Mouse (Mus musculus) cerebellum, postnatal 25 days (tissue): ENCODE measurements at regions not wholly inside any gene's neighbourhood (a gene's known extent, or its start where the extent isn't known, plus 50 kb on each side); places are given as distances from the start of the nearest gene placed in this dataset.

Experiments
- DNase-seq, 2 experiments: peaks; one replicate each; pipeline ENCODE4 v3.0.0; 2021; ENCODE audit warnings: mixed read lengths in 2 of 2

DNA sequence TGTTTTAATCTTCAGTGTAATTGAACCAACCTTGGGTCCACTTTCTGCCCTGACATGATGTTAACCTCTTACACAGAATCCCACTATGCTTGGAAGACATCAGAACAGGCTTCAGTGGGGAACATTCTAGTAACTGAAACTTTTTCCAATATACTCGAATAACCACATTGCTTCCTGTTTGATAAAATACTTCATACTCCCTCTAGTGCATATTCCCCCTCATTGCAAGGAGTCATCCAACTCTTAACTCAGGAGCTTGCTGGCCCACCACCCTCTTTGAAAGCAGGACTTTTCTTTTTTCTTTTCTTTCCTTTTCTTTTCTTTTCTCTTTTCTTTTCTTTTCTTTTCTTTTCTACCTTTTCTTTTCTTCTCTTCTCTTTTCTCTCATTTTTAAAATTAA lies 123.6 kb upstream of the Sptlc3 start:
- no peak for DNase-seq

GRCm38 (mm10) chr2:139380285-139380684 lies 113.4 kb upstream of the Sptlc3 start:
- DNase-seq, result peak; percentile 34 to 36

DNA sequence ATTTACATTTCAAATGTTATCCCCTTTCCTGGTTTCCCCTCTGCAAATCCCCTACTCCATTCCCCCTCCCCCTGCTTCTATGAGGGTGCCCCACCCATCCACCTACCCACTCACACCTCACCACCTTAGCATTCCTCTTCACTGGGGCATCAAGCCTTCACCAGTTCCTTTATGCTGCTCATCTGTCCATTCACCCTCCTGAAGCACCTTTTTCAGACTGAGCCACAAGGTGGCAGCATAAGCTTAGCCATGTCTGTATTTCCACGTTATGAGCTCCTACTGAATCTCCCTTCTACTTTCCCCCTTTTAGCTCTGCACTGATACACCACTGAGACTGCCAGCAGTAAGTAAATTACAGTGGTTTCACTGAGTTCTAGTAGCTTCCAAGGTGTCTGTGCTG lies 112.1 kb upstream of the Sptlc3 start:
- peak; percentile 87 to 91 for DNase-seq

GRCm38 (mm10) chr2:139413559-139413958 lies 80.2 kb upstream of the Sptlc3 start:
- DNase-seq, result no peak

DNA sequence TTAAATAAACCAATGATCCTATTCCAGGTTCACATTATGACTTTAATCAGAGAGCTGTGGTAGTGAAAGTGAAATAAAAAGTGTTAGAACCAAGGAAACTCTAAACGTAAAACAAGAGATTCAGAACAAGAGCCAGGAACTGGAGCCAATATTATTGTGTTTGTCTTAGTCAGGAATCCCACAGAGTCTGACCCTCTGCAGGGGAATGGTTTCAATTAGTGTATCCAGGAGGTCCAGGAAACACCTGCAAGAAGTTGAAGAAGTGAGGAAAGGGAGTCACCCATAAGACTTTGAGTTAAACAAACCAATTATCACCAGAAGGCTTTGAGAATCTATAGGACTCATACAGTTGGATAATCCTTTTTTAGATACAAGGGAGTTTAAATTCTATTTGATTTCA lies 76.2 kb upstream of the Sptlc3 start:
- no peak for DNase-seq

GRCm38 (mm10) chr2:139422678-139423077 lies 71.0 kb upstream of the Sptlc3 start:
- peak in 1 of 2 experiments; percentile 28 for DNase-seq

DNA sequence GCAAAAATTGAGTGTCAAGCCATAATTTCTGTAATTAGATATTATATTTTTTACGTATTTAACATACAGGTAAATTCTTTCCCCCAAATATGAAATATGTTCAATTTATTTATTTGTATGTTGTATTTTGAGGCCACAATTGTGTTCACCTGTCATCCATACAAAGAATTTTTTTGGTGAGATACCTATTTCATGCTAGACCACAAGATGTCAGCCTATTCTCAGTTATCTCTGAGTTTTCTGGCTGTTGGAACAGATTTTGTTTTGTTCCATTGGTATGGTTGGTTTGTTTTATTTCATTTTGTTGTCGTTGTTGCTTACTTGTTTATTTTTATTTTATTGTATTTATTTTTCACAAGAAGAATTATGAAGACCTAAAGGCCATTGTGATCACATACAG lies 70.3 kb upstream of the Sptlc3 start:
- DNase-seq, result no peak
